Mouse (Mus musculus) CH12.LX (cell line): ENCODE results near the gene Sh3d21. TPM values are rescaled to one million over a fixed set of nuclear protein-coding genes. Genes with fewer than 3 reads are reported as not detected.

Source experiments
- DNase-seq: peaks from one replicate; pipeline ENCODE4 v3.0.0-alpha.2; 2013; ENCODE audit errors: extremely low read depth
- H3K27ac ChIP-seq: 2 replicates; pipeline ENCODE4 v1.5.1; 2012; ENCODE audit warnings: low read depth, mild to moderate bottlenecking, control low read depth, moderate library complexity; ENCODE audit not compliant: insufficient read depth
- H3K27me3 ChIP-seq: replicated peaks from 2 replicates; pipeline ENCODE3; 2012; ENCODE audit warnings: inconsistent platforms
- H3K36me3 ChIP-seq, 2 experiments: replicated peaks in 1 of 2; 2 replicates each; pipeline versions ENCODE3 to v1.6.1; 2012; ENCODE audit warnings: inconsistent platforms in 1 of 2, low read length in 1 of 2, mild to moderate bottlenecking in 1 of 2, mixed read lengths in 1 of 2, moderate library complexity in 1 of 2; ENCODE audit not compliant: control insufficient read depth in 1 of 2, insufficient read depth in 1 of 2
- H3K4me1 ChIP-seq, 2 experiments: 2 replicates each; pipeline ENCODE4 v1.6.1; 2012; ENCODE audit warnings: inconsistent platforms in 1 of 2, moderate library complexity in 1 of 2; ENCODE audit not compliant: insufficient read depth in 2 of 2, control insufficient read depth in 1 of 2
- H3K4me2 ChIP-seq: 2 replicates; pipeline ENCODE4 v1.6.1; 2012; ENCODE audit warnings: low read depth, mild to moderate bottlenecking, control low read depth; ENCODE audit not compliant: poor library complexity, insufficient read depth, severe bottlenecking
- H3K4me3 ChIP-seq, 3 experiments: fragments of 150-350 bp in 1 of 3; sonication (generic) in 1 of 3; replicated peaks in 1 of 3; 2 replicates each; pipeline versions ENCODE3 to v1.5.1; 2011 to 2012; ENCODE audit warnings: low read depth in 2 of 3, low read length in 2 of 3, mild to moderate bottlenecking in 2 of 3, moderate library complexity in 2 of 3, control low read depth in 1 of 3, improper control_type of control experiment in 1 of 3, inconsistent platforms in 1 of 3, mixed read lengths in 1 of 3; ENCODE audit not compliant: poor library complexity in 1 of 3
- H3K79me2 ChIP-seq: replicated peaks from 2 replicates; pipeline ENCODE4 v1.6.1; 2012; ENCODE audit warnings: mild to moderate bottlenecking, moderate library complexity; ENCODE audit not compliant: control insufficient read depth, poor library complexity, insufficient read depth, severe bottlenecking; ENCODE audit errors: extremely low read depth
- H3K9ac ChIP-seq: 2 replicates; pipeline ENCODE4 v1.6.1; 2012; ENCODE audit warnings: low read depth, mild to moderate bottlenecking, control low read depth, moderate library complexity; ENCODE audit not compliant: insufficient read depth
- H3K9me3 ChIP-seq: replicated peaks from 2 replicates; pipeline ENCODE3; 2012; ENCODE audit warnings: low read length, inconsistent platforms, mixed read lengths
- BHLHE40 ChIP-seq: IDR thresholded peaks from 2 replicates; pipeline ENCODE4 v1.6.1; 2011; ENCODE audit warnings: mild to moderate bottlenecking, low read depth, low read length, improper control_type of control experiment
- ELF1 ChIP-seq: IDR thresholded peaks from 2 replicates; pipeline ENCODE4 v1.6.1; 2014; ENCODE audit warnings: low read depth, mild to moderate bottlenecking, inconsistent platforms, low read length, improper control_type of control experiment
- ETS1 ChIP-seq: conservative IDR thresholded peaks from 2 replicates; pipeline ENCODE4 v1.6.1; 2012; ENCODE audit warnings: low read depth, mild to moderate bottlenecking, inconsistent platforms, low read length, improper control_type of control experiment, moderate library complexity
- GABPA ChIP-seq: IDR thresholded peaks from 2 replicates; pipeline ENCODE4 v1.6.1; 2012; ENCODE audit warnings: low read depth, low read length, improper control_type of control experiment, inconsistent platforms; ENCODE audit not compliant: insufficient replicate concordance
- JUND ChIP-seq: conservative IDR thresholded peaks from 2 replicates; pipeline ENCODE4 v1.6.1; 2011; ENCODE audit warnings: low read depth, low read length, improper control_type of control experiment
- MAFK ChIP-seq: IDR thresholded peaks from 2 replicates; pipeline ENCODE4 v1.6.1; 2011; ENCODE audit warnings: low read length, improper control_type of control experiment; ENCODE audit not compliant: insufficient replicate concordance
- MAX ChIP-seq: IDR thresholded peaks from 2 replicates; pipeline ENCODE4 v1.6.1; 2011; ENCODE audit warnings: low read length, improper control_type of control experiment
- MYC ChIP-seq: IDR thresholded peaks from 2 replicates; pipeline ENCODE4 v1.6.1; 2011; ENCODE audit warnings: low read depth, mild to moderate bottlenecking, improper control_type of control experiment, low read length
- NELFE ChIP-seq: IDR thresholded peaks from 2 replicates; pipeline ENCODE4 v1.6.1; 2011; ENCODE audit warnings: low read depth, low read length, improper control_type of control experiment
- NRF1 ChIP-seq: IDR thresholded peaks from 2 replicates; pipeline ENCODE4 v1.6.1; 2014; ENCODE audit warnings: low read depth, mild to moderate bottlenecking, inconsistent platforms, low read length, improper control_type of control experiment, moderate library complexity
- PAX5 ChIP-seq: IDR thresholded peaks from 2 replicates; pipeline ENCODE4 v1.6.1; 2012; ENCODE audit warnings: low read length, inconsistent platforms, mixed read lengths
- POLR2A ChIP-seq: IDR thresholded peaks from 2 replicates; pipeline ENCODE4 v1.6.1; 2011; ENCODE audit warnings: low read depth, mild to moderate bottlenecking, improper control_type of control experiment, low read length
- POLR2AphosphoS2 ChIP-seq: IDR thresholded peaks from 2 replicates; pipeline ENCODE4 v1.6.1; 2011; ENCODE audit warnings: low read depth, low read length, improper control_type of control experiment
- SMC3 ChIP-seq: IDR thresholded peaks from 2 replicates; pipeline ENCODE4 v1.6.1; 2011; ENCODE audit warnings: low read depth, low read length, improper control_type of control experiment
- TCF12 ChIP-seq: IDR thresholded peaks from 2 replicates; pipeline ENCODE4 v1.6.1; 2014; ENCODE audit warnings: low read depth, mild to moderate bottlenecking, inconsistent platforms, low read length, improper control_type of control experiment
- UBTF ChIP-seq: IDR thresholded peaks from 2 replicates; pipeline ENCODE4 v1.6.1; 2012; ENCODE audit warnings: low read depth, mild to moderate bottlenecking, inconsistent platforms, low read length, improper control_type of control experiment, moderate library complexity
- USF1 ChIP-seq: IDR thresholded peaks from 2 replicates; pipeline ENCODE4 v1.6.1; 2014; ENCODE audit warnings: low read depth, mild to moderate bottlenecking, inconsistent platforms, low read length, improper control_type of control experiment
- USF2 ChIP-seq: conservative IDR thresholded peaks from 2 replicates; pipeline ENCODE4 v1.6.1; 2011; ENCODE audit warnings: low read depth, low read length, improper control_type of control experiment
- ZC3H11A ChIP-seq: IDR thresholded peaks from 2 replicates; pipeline ENCODE4 v1.6.1; 2012; ENCODE audit warnings: low read depth, mild to moderate bottlenecking, inconsistent platforms, low read length, improper control_type of control experiment
- ZNF384 ChIP-seq: IDR thresholded peaks from 2 replicates; pipeline ENCODE4 v1.6.1; 2012; ENCODE audit warnings: low read depth, low read length, improper control_type of control experiment, inconsistent platforms
- dilution Hi-C: fragments of 300-500 bp; cut with MboI; formaldehyde crosslinking; loops from 2 replicates; pipeline ENCODE4 v1.14.3; 2020; ENCODE audit warnings: low sequenced_read_pairs; ENCODE audit not compliant: extremely low pct_unique_long_range_greater_than_20kb, extremely low pct_ligation_motif_present
- in situ Hi-C: fragments of 300-500 bp; cut with MboI; formaldehyde crosslinking; loops from 3 replicates; pipeline ENCODE4 v1.14.3; 2019; ENCODE audit warnings: low sequenced_read_pairs, low pct_ligation_motif_present, low pct_unique_long_range_greater_than_20kb, mixed read lengths
- polyA plus RNA-seq: library from polyadenylated mRNA; unstranded; fragments of >175 nt; gene quantifications from 2 replicates; pipeline ENCODE4 v1.2.1, GENCODE M21; 2012; ENCODE audit warnings: low read depth; ENCODE audit not compliant: insufficient read length
- total RNA-seq, 2 experiments: library from RNA; depleted of rRNA; stranded (reverse); fragments of 300-350 nt in 1 of 2; fragments of >200 nt in 1 of 2; gene quantifications; 2 replicates each; pipeline ENCODE4 v1.2.3; 2012 to 2014

Sh3d21 gene
- total RNA-seq (2012; rRNA removed), result 0.21 and 0.25 TPM in 2 replicates
- total RNA-seq (2014; rRNA removed), result 0.35 and 0.36 TPM in 2 replicates
- polyA plus RNA-seq, result 0.46 and 0.52 TPM in 2 replicates

GRCm38 (mm10) chr4:126163067-126163659, at the start of gene Sh3d21:
Gene Sh3d21, minus strand, starts transcription at chr4:126163491.
- in situ Hi-C loops, result no loop called here
- TF ChIP-seq POLR2A (0 out of 2 replicates have a peak, but pooled peaks have one; percentile 27), NRF1 (no peak)
- TF ChIP-seq, all 38 proteins: peak for 1
- Histone ChIP-seq H3K79me2 (no peaks in the 10 kb centered on the region), H3K36me3 (peaks cover 33 to 64% of the 10 kb centered on the region in 2 experiments), H3K4me3 (no peak within 1 kb of the TSS), H3K4me1 (no peaks in the 10 kb centered on the region), H3K9me3 (no peaks in the 10 kb centered on the region), H3K4me2 (no peak within 1 kb of the TSS), H3K9ac (no peak within 1 kb of the TSS), H3K27ac (no peak within 1 kb of the TSS), H3K27me3 (no peaks in the 10 kb centered on the region)
- dilution Hi-C loops, result no loop called here
- no peak for DNase-seq

GRCm38 (mm10) chr4:126207081-126207480, 43.8 kb upstream of the Sh3d21 start:
- Histone ChIP-seq H3K4me3 (no peak overlapping the region), H3K4me2 (no peak overlapping the region), H3K36me3 (no peaks in the 10 kb centered on the region), H3K4me1 (peaks cover 6 to 21% of the 10 kb centered on the region in 2 experiments), H3K9me3 (no peaks in the 10 kb centered on the region)
- DNase-seq, result no peak
- dilution Hi-C loops, result no loop called here
- TF ChIP-seq GABPA (no peak), JUND (no peak), NELFE (no peak), BHLHE40 (no peak), SMC3 (no peak), USF1 (no peak), MAX (no peak), USF2 (no peak), MAFK (no peak), UBTF (no peak), ETS1 (no peak), PAX5 (no peak), ZNF384 (no peak), ZC3H11A (no peak), TCF12 (no peak), POLR2AphosphoS2 (no peak), MYC (no peak), NRF1 (no peak), ELF1 (no peak)
- TF ChIP-seq, all 38 proteins: peak for 0
- Histone ChIP-seq H3K9ac (no peak overlapping the region), H3K27ac (no peak overlapping the region), H3K27me3 (no peaks in the 10 kb centered on the region), H3K79me2 (no peaks in the 10 kb centered on the region)
- in situ Hi-C loops, result no loop called here
